Comparison of ENCODE assay signal across 8 mouse cellular contexts in the genomic region with DNA sequence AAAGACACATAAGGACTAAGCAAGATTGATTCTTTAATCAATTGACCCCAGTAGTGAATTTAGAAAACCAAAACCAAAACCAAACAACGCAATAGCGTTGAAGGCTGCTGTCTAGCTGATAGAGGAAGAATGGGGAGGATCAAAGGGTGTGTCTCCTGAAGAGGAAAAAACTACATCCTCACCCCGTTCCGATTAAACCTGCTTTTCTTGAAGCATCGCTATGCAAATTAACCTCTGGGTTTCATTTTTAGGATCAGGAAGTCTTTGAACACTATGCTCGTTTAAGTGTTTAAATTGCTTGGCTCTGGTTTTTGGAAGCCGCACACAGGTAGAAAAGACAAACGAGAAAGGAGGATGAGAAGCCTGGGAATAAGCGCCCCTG. TPM values are rescaled to one million over a fixed set of nuclear protein-coding genes. Genes with fewer than 3 reads are reported as not detected.
DNase-seq lines count a peak whose midpoint lies in the region; ATAC-seq and TF ChIP-seq lines count a peak whose summit lies in the region.

No protein-coding gene starts in this region.

- TF ChIP-seq CTCF in spleen, adult 2 months (IDR thresholded peaks at IDR 0.05; ENCODE audit: extremely low read depth, insufficient read depth, insufficient read length, insufficient replicate concordance), result no peak

- no peaks in the 10 kb centered on the region for H3K27me3 ChIP-seq in spleen, adult 2 months (ENCODE audit: control insufficient read depth, insufficient read depth, low read length)
- H3K27me3 ChIP-seq in embryonic facial prominence, embryonic 12.5 days, result 0 out of 2 replicates have a peak, but pooled peaks cover 9% of the 10 kb centered on the region
- H3K27me3 ChIP-seq in limb, embryonic 11.5 days (ENCODE audit: control insufficient read depth, insufficient read depth, low read length), result no peaks in the 10 kb centered on the region
- no peaks in the 10 kb centered on the region for H3K27me3 ChIP-seq in neural tube, embryonic 12.5 days (replicated peaks)

- intact Hi-C loops in left cerebral cortex, postnatal 14 days (cut with DNase I), result loop anchor here (5.0 kb wide), 1 partner anchor 44 kb away; no protein-coding TSS in a partner anchor

- WGBS in spleen, adult 2 months, result 1% methylated on average over 9 of the region's 9 CpGs
- 17% methylated on average over 9 of the region's 9 CpGs for WGBS in embryonic facial prominence, embryonic 12.5 days
- 17% methylated on average over 9 of the region's 9 CpGs for WGBS in limb, embryonic 11.5 days
- WGBS in neural tube, embryonic 12.5 days, result 19% methylated on average over 9 of the region's 9 CpGs

- no peak for ATAC-seq in embryonic facial prominence, embryonic 12.5 days (ENCODE audit: insufficient number of reproducible peaks, insufficient read depth, low FRiP score, low TSS enrichment)
- ATAC-seq in limb, embryonic 11.5 days (ENCODE audit: insufficient number of reproducible peaks, low FRiP score, low TSS enrichment, low read depth), result no peak
- no peak for ATAC-seq in neural tube, embryonic 12.5 days (ENCODE audit: low FRiP score, low read depth)

- TF ChIP-seq POLR2A in spleen, adult 2 months (IDR thresholded peaks at IDR 0.05; ENCODE audit: low read depth, low read length), result no peak

- peak overlapping the region; percentile 93 for H3K4me2 ChIP-seq in embryonic facial prominence, embryonic 12.5 days (replicated peaks)
- peak overlapping the region; percentile 90 for H3K4me2 ChIP-seq in limb, embryonic 11.5 days (ENCODE audit: low read depth, severe bottlenecking)
- H3K4me2 ChIP-seq in neural tube, embryonic 12.5 days (replicated peaks), result peak overlapping the region; percentile 89

- H3K4me1 ChIP-seq in spleen, adult 2 months (ENCODE audit: control insufficient read depth, insufficient read depth, insufficient read length), result peaks cover 10% of the 10 kb centered on the region; the same call in 1 of the 2 replicates
- peaks cover 20% of the 10 kb centered on the region for H3K4me1 ChIP-seq in embryonic facial prominence, embryonic 12.5 days
- H3K4me1 ChIP-seq in limb, embryonic 11.5 days (ENCODE audit: control insufficient read depth, insufficient read depth, low read length), result 0 out of 2 replicates have a peak, but pooled peaks cover 2% of the 10 kb centered on the region
- H3K4me1 ChIP-seq in neural tube, embryonic 12.5 days, result peaks cover 5% of the 10 kb centered on the region; the same call in 1 of the 2 replicates

- peak overlapping the region; percentile 69; the same call in 1 of the 2 replicates for H3K9ac ChIP-seq in embryonic facial prominence, embryonic 12.5 days
- H3K9ac ChIP-seq in limb, embryonic 11.5 days (ENCODE audit: low read length), result no peak overlapping the region
- H3K9ac ChIP-seq in neural tube, embryonic 12.5 days, result peak overlapping the region; percentile 78; the same call in 1 of the 2 replicates

- DNase-seq in spleen, adult 2 months (ENCODE audit: low read depth in 1 of 2, low spot score in 2 of 2), result peak in 1 of 2 experiments; percentile 75
- DNase-seq in spleen, postnatal 10 days (ENCODE audit: low spot score in 2 of 2), result no peak
- no peak for DNase-seq in limb, embryonic 11.5 days (ENCODE audit: low spot score)
- DNase-seq in kidney, adult 18-20 months, result no peak
- no peak for DNase-seq in gastrocnemius, adult 8-10 months (ENCODE audit: low spot score in 2 of 2)
- no peak for DNase-seq in left cerebral cortex, postnatal 14 days (ENCODE audit: low spot score in 2 of 2)

- H3K36me3 ChIP-seq in spleen, adult 2 months (ENCODE audit: control insufficient read depth, insufficient read depth, low read length), result peaks cover 8% of the 10 kb centered on the region
- H3K36me3 ChIP-seq in embryonic facial prominence, embryonic 12.5 days, result no peaks in the 10 kb centered on the region
- no peaks in the 10 kb centered on the region; the same call in 1 of the 2 replicates for H3K36me3 ChIP-seq in limb, embryonic 11.5 days (ENCODE audit: control insufficient read depth, insufficient read depth, low read length)
- peaks cover 7% of the 10 kb centered on the region; the same call in 1 of the 2 replicates for H3K36me3 ChIP-seq in neural tube, embryonic 12.5 days

- H3K4me3 ChIP-seq in spleen, adult 2 months (ENCODE audit: extremely low read depth, insufficient read depth, insufficient read length), result peak overlapping the region; percentile 73
- peak overlapping the region; percentile 88 for H3K4me3 ChIP-seq in embryonic facial prominence, embryonic 12.5 days
- peak overlapping the region; percentile 51 for H3K4me3 ChIP-seq in limb, embryonic 11.5 days (ENCODE audit: low read depth, low read length)
- peak overlapping the region; percentile 81 for H3K4me3 ChIP-seq in neural tube, embryonic 12.5 days

- no peaks in the 10 kb centered on the region for H3K9me3 ChIP-seq in embryonic facial prominence, embryonic 12.5 days
- no peaks in the 10 kb centered on the region for H3K9me3 ChIP-seq in limb, embryonic 11.5 days (ENCODE audit: control insufficient read depth, low read length)
- no peaks in the 10 kb centered on the region for H3K9me3 ChIP-seq in neural tube, embryonic 12.5 days

- peak overlapping the region; percentile 77 for H3K27ac ChIP-seq in spleen, adult 2 months (ENCODE audit: insufficient read depth, low read length)
- H3K27ac ChIP-seq in embryonic facial prominence, embryonic 12.5 days, result no peak overlapping the region
- no peak overlapping the region for H3K27ac ChIP-seq in limb, embryonic 11.5 days (replicated peaks; ENCODE audit: low read depth, low read length)
- no peak overlapping the region for H3K27ac ChIP-seq in neural tube, embryonic 12.5 days

RNA-seq across cellular contexts. Expression of a gene that starts 1.2 kb away (rescaled TPM):
- 19.6 and 21.2 TPM in 2 replicates for polyA plus RNA-seq in spleen, adult 2 months (2012; rRNA removed)
- polyA plus RNA-seq in embryonic facial prominence, embryonic 12.5 days (2016; fragmentation: Nextera tagmentation; extraction: Ambion mirVana), result 31.2 and 31.4 TPM in 2 replicates
- 31.6 and 32.4 TPM in 2 replicates for polyA plus RNA-seq in limb, embryonic 11.5 days (2014; fragmentation: Nextera tagmentation; extraction: Ambion mirVana)
- polyA plus RNA-seq in neural tube, embryonic 12.5 days (2016; fragmentation: Nextera tagmentation; extraction: Ambion mirVana), result 58.0 and 58.5 TPM in 2 replicates
- total RNA-seq in gastrocnemius, adult 8-10 months (2022), result 10 to 100 TPM; 12.0 to 14.8 (median 13.2) TPM
- total RNA-seq in left cerebral cortex, postnatal 14 days (2021), result 100 to 1,000 TPM; 104 to 110 TPM

RNA-seq across cellular contexts. Expression of a gene that starts 22.4 kb away (rescaled TPM):
- 0.39 and 0.42 TPM in 2 replicates for polyA plus RNA-seq in spleen, adult 2 months (2012; rRNA removed)
- polyA plus RNA-seq in embryonic facial prominence, embryonic 12.5 days (2016; fragmentation: Nextera tagmentation; extraction: Ambion mirVana), result 4.8 and 5.4 TPM in 2 replicates
- polyA plus RNA-seq in limb, embryonic 11.5 days (2014; fragmentation: Nextera tagmentation; extraction: Ambion mirVana), result 3.9 and 6.4 TPM in 2 replicates
- polyA plus RNA-seq in neural tube, embryonic 12.5 days (2016; fragmentation: Nextera tagmentation; extraction: Ambion mirVana), result 6.3 and 6.4 TPM in 2 replicates
- 10 to 100 TPM; 17.2 to 20.8 (median 19.4) TPM for total RNA-seq in gastrocnemius, adult 8-10 months (2022)
- 1 to 10 TPM; 5.5 to 6.7 TPM for total RNA-seq in left cerebral cortex, postnatal 14 days (2021)

RNA-seq across cellular contexts. Expression of a gene that starts 49.5 kb away (rescaled TPM):
- 18.7 and 36.7 TPM in 2 replicates for polyA plus RNA-seq in spleen, adult 2 months (2012; rRNA removed)
- polyA plus RNA-seq in embryonic facial prominence, embryonic 12.5 days (2016; fragmentation: Nextera tagmentation; extraction: Ambion mirVana), result 47.5 and 48.9 TPM in 2 replicates
- 25.2 and 32.7 TPM in 2 replicates for polyA plus RNA-seq in limb, embryonic 11.5 days (2014; fragmentation: Nextera tagmentation; extraction: Ambion mirVana)
- polyA plus RNA-seq in neural tube, embryonic 12.5 days (2016; fragmentation: Nextera tagmentation; extraction: Ambion mirVana), result 46.9 TPM in 2 replicates
- total RNA-seq in gastrocnemius, adult 8-10 months (2022), result 10 to 100 TPM; 44.2 to 57.1 (median 54.9) TPM
- 10 to 100 TPM; 62.0 to 62.6 TPM for total RNA-seq in left cerebral cortex, postnatal 14 days (2021)

RNA-seq across cellular contexts. Expression of a gene that starts 50.4 kb away (rescaled TPM):
- polyA plus RNA-seq in spleen, adult 2 months (2012; rRNA removed), result 24.8 and 26.4 TPM in 2 replicates
- polyA plus RNA-seq in embryonic facial prominence, embryonic 12.5 days (2016; fragmentation: Nextera tagmentation; extraction: Ambion mirVana), result 121 and 133 TPM in 2 replicates
- polyA plus RNA-seq in limb, embryonic 11.5 days (2014; fragmentation: Nextera tagmentation; extraction: Ambion mirVana), result 131 and 143 TPM in 2 replicates
- 89.0 and 92.3 TPM in 2 replicates for polyA plus RNA-seq in neural tube, embryonic 12.5 days (2016; fragmentation: Nextera tagmentation; extraction: Ambion mirVana)
- total RNA-seq in gastrocnemius, adult 8-10 months (2022), result 10 to 100 TPM; 59.7 to 64.2 (median 61.5) TPM
- total RNA-seq in left cerebral cortex, postnatal 14 days (2021), result 10 to 100 TPM; 40.3 to 44.0 TPM

RNA-seq across cellular contexts. Expression of a gene that starts 50.9 kb away (rescaled TPM):
- polyA plus RNA-seq in spleen, adult 2 months (2012; rRNA removed), result 107 and 127 TPM in 2 replicates
- polyA plus RNA-seq in embryonic facial prominence, embryonic 12.5 days (2016; fragmentation: Nextera tagmentation; extraction: Ambion mirVana), result 156 and 160 TPM in 2 replicates
- 150 and 151 TPM in 2 replicates for polyA plus RNA-seq in limb, embryonic 11.5 days (2014; fragmentation: Nextera tagmentation; extraction: Ambion mirVana)
- 141 and 154 TPM in 2 replicates for polyA plus RNA-seq in neural tube, embryonic 12.5 days (2016; fragmentation: Nextera tagmentation; extraction: Ambion mirVana)
- total RNA-seq in gastrocnemius, adult 8-10 months (2022), result 100 to 1,000 TPM in 2 of 4 experiments, 10 to 100 TPM in 2; 86.2 to 107 (median 101) TPM
- 100 to 1,000 TPM; 200 to 204 TPM for total RNA-seq in left cerebral cortex, postnatal 14 days (2021)
